9 mouse cellular contexts compared by ENCODE assay signal in the genomic region with DNA sequence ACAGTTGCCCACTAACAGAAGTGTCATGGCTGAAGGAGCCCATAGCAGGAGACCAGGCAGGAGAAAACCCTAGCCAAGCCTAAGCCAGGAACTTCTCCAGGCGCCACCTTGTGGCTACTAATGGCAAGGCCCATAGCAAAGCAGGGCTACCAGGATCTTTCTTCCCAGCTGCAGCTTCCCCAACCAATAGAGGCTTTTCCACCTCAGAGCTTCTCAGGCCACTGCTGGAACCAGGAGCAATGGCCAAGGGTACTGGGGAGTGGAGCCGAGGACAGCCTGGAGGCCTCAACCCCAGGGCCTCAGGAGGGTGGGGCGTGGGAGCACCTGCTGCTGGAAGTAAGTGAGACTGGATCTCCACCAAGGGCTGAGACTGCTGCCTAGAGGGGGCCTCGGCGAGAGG. TPM values are rescaled to one million over a fixed set of nuclear protein-coding genes. Genes with fewer than 3 reads are reported as not detected.
DNase-seq lines count a peak whose midpoint lies in the region; ATAC-seq and TF ChIP-seq lines count a peak whose summit lies in the region.
"Had no signal": no experiment of that assay in that cellular context is flagged by ENCODE, and none has a peak within 500 bp of the region (broad histone marks: within the 10 kb centered on the region; RNA-seq: fewer than 3 reads in every experiment).

No protein-coding gene starts in this region.

- DNase-seq in thymus, adult 2 months, result peak; percentile 62
- no peak for DNase-seq in thymus, adult 18-20 months
- peak; percentile 84 for DNase-seq in embryo, embryonic 10.5 days (ENCODE audit: low spot score)
- DNase-seq in gastrocnemius, postnatal 36 days, result peak; percentile 53 to 58
- DNase-seq in kidney, adult 11 months, result peak; percentile 62
- peak; percentile 74 for DNase-seq in limb, embryonic 10.5 days (ENCODE audit: low spot score)
- peak; percentile 17 to 48 for DNase-seq in spleen, adult 2 months (ENCODE audit: low read depth in 1 of 2, low spot score in 2 of 2)

- H3K9ac ChIP-seq in midbrain, embryonic 12.5 days (replicated peaks), result no peak overlapping the region
- H3K9ac ChIP-seq: neural tube, embryonic 12.5 days had no signal

- intact Hi-C loops in gastrocnemius, postnatal 36 days (cut with DNase I), result loop anchor here (2.0 kb wide), 1 partner anchor 71 kb away; no protein-coding TSS in a partner anchor

- TF ChIP-seq POLR2A in thymus, adult 2 months (IDR thresholded peaks at IDR 0.05; ENCODE audit: control insufficient read depth, extremely low read depth, insufficient read depth, low read length, poor library complexity), result no peak
- TF ChIP-seq POLR2A in spleen, adult 2 months (IDR thresholded peaks at IDR 0.05; ENCODE audit: low read depth, low read length), result no peak

- no peaks in the 10 kb centered on the region for H3K9me3 ChIP-seq in limb, embryonic 10.5 days (replicated peaks)
- H3K9me3 ChIP-seq in midbrain, embryonic 12.5 days, result no peaks in the 10 kb centered on the region
- H3K9me3 ChIP-seq: neural tube, embryonic 12.5 days had no signal

- TF ChIP-seq CTCF in thymus, adult 2 months (IDR thresholded peaks at IDR 0.05; ENCODE audit: borderline replicate concordance, control insufficient read depth, extremely low read depth, insufficient read depth, low read length, poor library complexity), result peak; percentile 80; the same call in 1 of the 2 replicates
- peak; percentile 70; the same call in 1 of the 2 replicates for TF ChIP-seq CTCF in spleen, adult 2 months (IDR thresholded peaks at IDR 0.05; ENCODE audit: extremely low read depth, insufficient read depth, insufficient read length, insufficient replicate concordance)

- H3K4me2 ChIP-seq in midbrain, embryonic 12.5 days (replicated peaks), result no peak overlapping the region
- H3K4me2 ChIP-seq: neural tube, embryonic 12.5 days had no signal

- ATAC-seq in midbrain, embryonic 12.5 days (ENCODE audit: low FRiP score, low read depth), result peak; percentile 38; the same call in 1 of the 2 replicates

- H3K36me3 ChIP-seq in thymus, adult 2 months (ENCODE audit: control insufficient read depth, insufficient read depth, low read length), result peaks cover 34% of the 10 kb centered on the region
- peaks cover 87% of the 10 kb centered on the region for H3K36me3 ChIP-seq in limb, embryonic 10.5 days
- H3K36me3 ChIP-seq in midbrain, embryonic 12.5 days, result peaks cover 67% of the 10 kb centered on the region
- H3K36me3 ChIP-seq in spleen, adult 2 months (ENCODE audit: control insufficient read depth, insufficient read depth, low read length), result peaks cover 23% of the 10 kb centered on the region

- H3K4me1 ChIP-seq in thymus, adult 2 months (replicated peaks; ENCODE audit: control insufficient read depth, insufficient read depth, low read length), result no peaks in the 10 kb centered on the region; the same call in 1 of the 2 replicates
- 0 out of 2 replicates have a peak, but pooled peaks cover 7% of the 10 kb centered on the region for H3K4me1 ChIP-seq in limb, embryonic 10.5 days
- H3K4me1 ChIP-seq in midbrain, embryonic 12.5 days, result 0 out of 2 replicates have a peak, but pooled peaks cover 3% of the 10 kb centered on the region
- H3K4me1 ChIP-seq in spleen, adult 2 months (ENCODE audit: control insufficient read depth, insufficient read depth, insufficient read length), result no peaks in the 10 kb centered on the region; the same call in 1 of the 2 replicates
- H3K4me1 ChIP-seq: neural tube, embryonic 12.5 days had no signal

- no peak overlapping the region for H3K4me3 ChIP-seq in thymus, adult 2 months (ENCODE audit: control insufficient read depth, insufficient read depth, low read length)
- no peak overlapping the region for H3K4me3 ChIP-seq in limb, embryonic 10.5 days
- H3K4me3 ChIP-seq in midbrain, embryonic 12.5 days, result no peak overlapping the region
- H3K4me3 ChIP-seq in spleen, adult 2 months (ENCODE audit: extremely low read depth, insufficient read depth, insufficient read length), result no peak overlapping the region
- H3K4me3 ChIP-seq: neural tube, embryonic 12.5 days had no signal

- WGBS in thymus, adult 2 months, result 67% methylated on average over 5 of the region's 5 CpGs
- WGBS in limb, embryonic 10.5 days, result 62% methylated on average over 5 of the region's 5 CpGs
- WGBS in midbrain, embryonic 12.5 days, result 58% methylated on average over 5 of the region's 5 CpGs
- WGBS in spleen, adult 2 months, result 57% methylated on average over 5 of the region's 5 CpGs

- no peak overlapping the region for H3K27ac ChIP-seq in thymus, adult 2 months (ENCODE audit: control insufficient read depth, insufficient read depth, low read length)
- H3K27ac ChIP-seq in limb, embryonic 10.5 days, result no peak overlapping the region
- no peak overlapping the region for H3K27ac ChIP-seq in midbrain, embryonic 12.5 days (replicated peaks)
- no peak overlapping the region for H3K27ac ChIP-seq in spleen, adult 2 months (ENCODE audit: insufficient read depth, low read length)
- H3K27ac ChIP-seq: neural tube, embryonic 12.5 days had no signal

- no peaks in the 10 kb centered on the region for H3K27me3 ChIP-seq in thymus, adult 2 months (ENCODE audit: control insufficient read depth, insufficient read depth, low read length)
- no peaks in the 10 kb centered on the region for H3K27me3 ChIP-seq in limb, embryonic 10.5 days (ENCODE audit: low read depth, poor library complexity, severe bottlenecking)
- H3K27me3 ChIP-seq in midbrain, embryonic 12.5 days, result no peaks in the 10 kb centered on the region
- no peaks in the 10 kb centered on the region for H3K27me3 ChIP-seq in spleen, adult 2 months (ENCODE audit: control insufficient read depth, insufficient read depth, low read length)
- H3K27me3 ChIP-seq: neural tube, embryonic 12.5 days had no signal

RNA-seq across cellular contexts. Expression of a gene that starts 31.5 kb away (rescaled TPM):
- 21.7 and 24.7 TPM in 2 replicates for polyA plus RNA-seq in thymus, adult 2 months (2012; rRNA removed)
- total RNA-seq in gastrocnemius, postnatal 36 days (2021), result 10 to 100 TPM; 16.2 to 19.4 TPM
- polyA plus RNA-seq in limb, embryonic 10.5 days (2016; fragmentation: Nextera tagmentation; extraction: Ambion mirVana), result 42.4 and 49.4 TPM in 2 replicates
- polyA plus RNA-seq in midbrain, embryonic 12.5 days (2016; fragmentation: Nextera tagmentation; extraction: Ambion mirVana), result 52.0 and 53.1 TPM in 2 replicates
- polyA plus RNA-seq in spleen, adult 2 months (2012; rRNA removed), result 7.0 and 9.9 TPM in 2 replicates

Comparison
In these comparisons a context has a peak if more than half of its experiments do, and no peak if none do; other contexts are left out.
1. DNase-seq: peak in thymus, adult 2 months (single experiment), embryo, embryonic 10.5 days (single experiment), gastrocnemius, postnatal 36 days (2 of 2), kidney, adult 11 months (single experiment), limb, embryonic 10.5 days (single experiment) and spleen, adult 2 months (2 of 2); none in thymus, adult 18-20 months (0 of 2).